Mouse (Mus musculus) mammary gland, adult 2 months (tissue): Measurements from ENCODE around the gene Lrrc75a. TPM values are rescaled to one million over a fixed set of nuclear protein-coding genes. Genes with fewer than 3 reads are reported as not detected.

Source experiments
- polyA plus RNA-seq: library from polyadenylated mRNA; depleted of rRNA; stranded (reverse); fragments of >200 nt; gene quantifications from 2 replicates; pipeline ENCODE4 v1.2.3, GENCODE M21; 2012; ENCODE audit warnings: low replicate concordance; rRNA removed

The Lrrc75a gene
- polyA plus RNA-seq, result 11.1 and 13.1 TPM in 2 replicates

DNA sequence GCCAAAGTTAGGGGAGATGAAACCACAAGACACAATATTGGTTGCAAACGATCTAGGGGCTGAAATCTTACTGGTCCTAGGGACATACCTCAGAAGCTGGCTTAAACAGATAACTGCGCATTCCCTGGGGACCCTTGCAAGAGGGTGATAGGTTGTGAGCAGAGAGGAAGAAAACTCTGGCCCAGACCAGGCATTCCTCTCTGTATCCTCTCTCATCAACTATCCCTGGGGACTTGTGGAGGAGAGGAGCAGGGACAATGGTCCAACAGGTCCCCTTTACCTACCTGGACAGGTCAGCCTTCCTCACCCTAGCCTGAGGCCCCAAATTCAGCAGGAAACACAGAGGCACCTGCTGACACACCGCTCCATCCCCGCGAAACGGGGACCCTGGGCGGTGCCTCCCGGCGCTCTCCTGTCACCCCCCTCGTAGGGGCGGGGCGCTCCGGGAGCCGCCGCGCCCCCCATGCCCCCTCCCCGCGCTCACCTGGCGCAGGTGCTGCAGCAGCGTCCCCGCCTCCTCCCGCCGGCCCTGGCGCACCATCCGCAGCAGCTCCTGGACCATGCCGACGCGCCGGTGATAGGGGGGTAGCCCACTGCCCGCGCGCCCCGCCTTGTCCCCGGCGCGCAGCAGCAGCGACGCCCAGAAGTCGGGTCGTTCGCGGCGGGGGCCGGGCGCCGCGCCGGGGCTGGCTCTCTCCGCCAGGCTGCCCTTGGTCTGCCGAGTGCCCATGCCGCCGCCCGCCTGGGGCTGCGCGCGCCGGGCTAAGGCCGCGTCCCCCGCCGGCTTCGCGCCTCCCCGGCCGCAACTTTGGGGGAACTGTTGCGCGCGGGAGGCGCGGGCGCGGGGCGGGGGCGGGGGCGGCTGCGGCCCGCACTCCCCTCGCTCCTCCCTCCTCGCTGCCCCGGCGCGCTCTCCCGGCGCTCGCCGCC is at the start of gene Lrrc75a:
TSS of gene Lrrc75a (minus strand) at position 863 of the 930 bp plus-strand sequence.

GRCm38 (mm10) chr11:62648591-62649391 is 468 bp upstream of the Lrrc75a start, which contains the start of gene Mmgt2:
Mmgt2 (plus strand) TSS chr11:62648664.

DNA sequence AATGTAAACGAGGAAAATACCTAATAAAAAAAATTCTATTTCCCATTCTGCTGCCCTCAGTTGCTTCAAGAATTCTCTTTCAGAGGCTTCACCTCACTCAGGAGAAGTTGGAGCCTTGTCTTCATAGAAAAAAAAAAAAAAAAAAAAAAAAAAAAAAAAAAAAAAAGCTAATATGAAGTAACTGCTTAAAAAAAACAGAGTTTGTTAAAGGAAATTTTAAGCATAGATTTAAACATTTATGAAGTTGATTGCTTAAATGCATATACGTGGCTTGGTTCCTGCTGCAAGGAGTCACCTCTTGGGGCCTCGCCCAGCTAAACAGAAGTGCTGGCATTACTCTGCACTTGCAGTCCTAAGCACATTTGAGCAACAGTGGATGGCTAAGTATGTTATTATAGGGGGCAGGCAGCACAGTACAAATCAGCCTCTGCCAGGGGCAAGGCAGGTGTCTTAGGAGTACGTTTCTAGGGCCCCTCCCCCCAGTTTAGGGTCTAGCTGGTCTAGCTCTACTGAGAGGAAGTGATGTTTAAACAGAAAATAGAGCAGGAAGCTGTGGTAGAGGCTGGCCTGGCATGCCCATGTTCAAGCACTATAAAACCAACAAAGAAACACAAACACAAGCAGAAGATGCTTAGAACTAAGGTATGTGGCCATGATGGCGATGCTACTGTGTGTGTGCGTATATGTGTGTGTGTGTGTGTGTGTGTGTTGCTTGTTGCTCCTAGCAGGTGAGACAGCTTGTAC is 74.2 kb downstream of the Lrrc75a start, which contains the start of gene Trpv2:
TSS of gene Trpv2 (plus strand) at position 528 of the 744 bp plus-strand sequence.

Other genes starting within 250 kb of the Lrrc75a start
- gene Pigl, start 190.1 kb downstream of the Lrrc75a start, polyA plus RNA-seq, result 6.9 and 9.8 TPM in 2 replicates
- gene Ncor1, start 190.0 kb downstream of the Lrrc75a start, polyA plus RNA-seq, result 88.6 and 130 TPM in 2 replicates
- 27.6 and 53.8 TPM in 2 replicates for gene Cenpv, start 109.3 kb downstream of the Lrrc75a start, polyA plus RNA-seq
- 1,421 and 1,433 TPM in 2 replicates for gene Ubb, start 97.4 kb downstream of the Lrrc75a start, polyA plus RNA-seq
- 17.4 and 25.7 TPM in 2 replicates for gene Trpv2, start 74.0 kb downstream of the Lrrc75a start, polyA plus RNA-seq
- 21.4 and 56.2 TPM in 2 replicates for gene Mmgt2, start 141 bp upstream of the Lrrc75a start, polyA plus RNA-seq
- 1.7 and 2.3 TPM in 2 replicates for gene Zfp287, start 83.4 kb upstream of the Lrrc75a start, polyA plus RNA-seq
- gene Gm10428, start 104.6 kb upstream of the Lrrc75a start, polyA plus RNA-seq, result not detected in 2 replicates
- gene Zfp286, start 140.9 kb upstream of the Lrrc75a start, polyA plus RNA-seq, result 0.16 and 0.69 TPM in 2 replicates
- gene Trim16, start 171.7 kb upstream of the Lrrc75a start, polyA plus RNA-seq, result 4.1 and 10.8 TPM in 2 replicates
- gene Fbxw10, start 198.5 kb upstream of the Lrrc75a start, polyA plus RNA-seq, result 0.43 and 1.3 TPM in 2 replicates
- 6.1 and 13.3 TPM in 2 replicates for gene Tvp23b, start 230.9 kb upstream of the Lrrc75a start, polyA plus RNA-seq